Mouse (Mus musculus): ENCODE results near the gene Ppp1r17. TPM values are rescaled to one million over a fixed set of nuclear protein-coding genes. Genes with fewer than 3 reads are reported as not detected.

Ppp1r17 gene
- polyA plus RNA-seq, 1 experiment: not detected

- no peaks in the 10 kb centered on the region for H3K36me3 ChIP-seq (ENCODE audit: control insufficient read depth, insufficient read depth, low read length, poor library complexity, severe bottlenecking)
- no peak overlapping the region for H3K9ac ChIP-seq (ENCODE audit: low read depth, poor library complexity, severe bottlenecking)
Observed at GRCm38 (mm10) chr6:56066632-56067282, 49.5 kb downstream of the Ppp1r17 start.

GRCm38 (mm10) chr6:56068516-56068915 lies 51.2 kb downstream of the Ppp1r17 start:
- no peak overlapping the region for H3K27ac ChIP-seq (ENCODE audit: insufficient read depth, low read length)
- H3K4me1 ChIP-seq (ENCODE audit: control insufficient read depth, insufficient read depth, low read length): no peaks in the 10 kb centered on the region
- TF ChIP-seq CTCF (IDR thresholded peaks at IDR 0.05; ENCODE audit: low read depth, low read length): no peak
- no peak for TF ChIP-seq EP300 (IDR thresholded peaks at IDR 0.05; ENCODE audit: insufficient read depth, low read depth, low read length)
- TF ChIP-seq POLR2A (IDR thresholded peaks at IDR 0.05; ENCODE audit: insufficient read depth, low read length): no peak
- no peaks in the 10 kb centered on the region for H3K36me3 ChIP-seq (ENCODE audit: control insufficient read depth, insufficient read depth, low read length, poor library complexity, severe bottlenecking)
- no peak overlapping the region for H3K4me3 ChIP-seq (ENCODE audit: low read depth, low read length)
- H3K27me3 ChIP-seq (ENCODE audit: control insufficient read depth, insufficient read depth, low read length, poor library complexity, severe bottlenecking): no peaks in the 10 kb centered on the region
- H3K9ac ChIP-seq (ENCODE audit: low read depth, poor library complexity, severe bottlenecking): no peak overlapping the region
- H3K9me3 ChIP-seq (replicated peaks; ENCODE audit: control insufficient read depth, insufficient read depth, low read length, poor library complexity, severe bottlenecking): no peaks in the 10 kb centered on the region

More at GRCm38 (mm10) chr6:56066632-56067282, 49.5 kb downstream of the Ppp1r17 start:
- Histone ChIP-seq H3K9me3 (replicated peaks; ENCODE audit: control insufficient read depth, insufficient read depth, low read length, poor library complexity, severe bottlenecking) (no peaks in the 10 kb centered on the region), H3K27me3 (ENCODE audit: control insufficient read depth, insufficient read depth, low read length, poor library complexity, severe bottlenecking) (no peaks in the 10 kb centered on the region), H3K4me3 (ENCODE audit: low read depth, low read length) (no peak overlapping the region), H3K4me1 (ENCODE audit: control insufficient read depth, insufficient read depth, low read length) (no peaks in the 10 kb centered on the region), H3K27ac (ENCODE audit: insufficient read depth, low read length) (no peak overlapping the region)
- no peak for TF ChIP-seq POLR2A (IDR thresholded peaks at IDR 0.05; ENCODE audit: insufficient read depth, low read length)
- no peak for TF ChIP-seq CTCF (IDR thresholded peaks at IDR 0.05; ENCODE audit: low read depth, low read length)
- no peak for TF ChIP-seq EP300 (IDR thresholded peaks at IDR 0.05; ENCODE audit: insufficient read depth, low read depth, low read length)

GRCm38 (mm10) chr6:56076378-56076805 lies 59.1 kb downstream of the Ppp1r17 start:
- TF ChIP-seq POLR2A (IDR thresholded peaks at IDR 0.05; ENCODE audit: insufficient read depth, low read length): no peak
- Histone ChIP-seq H3K4me1 (ENCODE audit: control insufficient read depth, insufficient read depth, low read length) (no peaks in the 10 kb centered on the region), H3K4me3 (ENCODE audit: low read depth, low read length) (no peak overlapping the region), H3K27me3 (ENCODE audit: control insufficient read depth, insufficient read depth, low read length, poor library complexity, severe bottlenecking) (no peaks in the 10 kb centered on the region), H3K9ac (ENCODE audit: low read depth, poor library complexity, severe bottlenecking) (no peak overlapping the region), H3K36me3 (ENCODE audit: control insufficient read depth, insufficient read depth, low read length, poor library complexity, severe bottlenecking) (no peaks in the 10 kb centered on the region), H3K9me3 (replicated peaks; ENCODE audit: control insufficient read depth, insufficient read depth, low read length, poor library complexity, severe bottlenecking) (no peaks in the 10 kb centered on the region), H3K27ac (ENCODE audit: insufficient read depth, low read length) (no peak overlapping the region)

Other genes starting within 250 kb of the Ppp1r17 start
- gene Itprid1, start 180.6 kb upstream of the Ppp1r17 start, polyA plus RNA-seq (2011; ENCODE audit: insufficient read depth, insufficient read length, low read depth, missing spikeins): 0.19 TPM in 1 of 2 replicates, not detected in the other